8 mouse cellular contexts compared by ENCODE assay signal in genomic region chr19:6304787-6305516, GRCm38 (mm10). TPM values are rescaled to one million over a fixed set of nuclear protein-coding genes. Genes with fewer than 3 reads are reported as not detected.
DNase-seq lines count a peak whose midpoint lies in the region; ATAC-seq and TF ChIP-seq lines count a peak whose summit lies in the region.

No protein-coding gene starts in this region.

- no peaks in the 10 kb centered on the region for H3K27me3 ChIP-seq in kidney, adult 2 months (replicated peaks; ENCODE audit: control insufficient read depth, insufficient read depth, low read length)
- H3K27me3 ChIP-seq in limb, embryonic 10.5 days (ENCODE audit: low read depth, poor library complexity, severe bottlenecking) = no peaks in the 10 kb centered on the region; the same call in 1 of the 2 replicates
- no peaks in the 10 kb centered on the region for H3K27me3 ChIP-seq in splenic B cell, adult 2 months (ENCODE audit: control insufficient read depth, insufficient read depth, low read length, poor library complexity, severe bottlenecking)

- H3K4me3 ChIP-seq in kidney, adult 2 months (ENCODE audit: insufficient read depth, low read depth, low read length) = no peak overlapping the region
- H3K4me3 ChIP-seq in limb, embryonic 10.5 days = no peak overlapping the region

- DNase-seq in 416B (ENCODE audit: low read depth) = peak; percentile 89
- peak; percentile 95 for DNase-seq in adrenal gland, adult 18-20 months (ENCODE audit: low spot score in 2 of 2)
- peak; percentile 95 for DNase-seq in embryo, embryonic 10.5 days (ENCODE audit: low spot score)
- DNase-seq in gastrocnemius, postnatal 25 days = peak; percentile 85
- peak; percentile 94 for DNase-seq in kidney, adult 2 months
- peak; percentile 92 for DNase-seq in limb, embryonic 10.5 days (ENCODE audit: low spot score)
- peak; percentile 94 for DNase-seq in splenic B cell, adult 2 months (ENCODE audit: low read depth, low spot score)

- no peak for TF ChIP-seq POLR2A in kidney, adult 2 months (IDR thresholded peaks at IDR 0.05; ENCODE audit: low read depth, low read length)

- 11% methylated on average over 5 of the region's 5 CpGs for WGBS in kidney, adult 2 months
- 28% methylated on average over 5 of the region's 5 CpGs for WGBS in limb, embryonic 10.5 days

- peak; percentile 97 for TF ChIP-seq CTCF in kidney, adult 2 months (conservative IDR thresholded peaks at IDR 0.05; ENCODE audit: insufficient read depth, insufficient read length, low read depth, low read length)

- H3K4me1 ChIP-seq in kidney, adult 2 months (ENCODE audit: control insufficient read depth, insufficient read depth, low read length) = peaks cover 18% of the 10 kb centered on the region
- H3K4me1 ChIP-seq in limb, embryonic 10.5 days = peaks cover 31% of the 10 kb centered on the region

- H3K27ac ChIP-seq in kidney, adult 2 months (ENCODE audit: insufficient read depth, low read depth, low read length) = peak overlapping the region; percentile 58; the same call in 1 of the 2 replicates
- H3K27ac ChIP-seq in limb, embryonic 10.5 days = peak overlapping the region; percentile 51; the same call in 1 of the 2 replicates

- H3K36me3 ChIP-seq in kidney, adult 2 months (ENCODE audit: control insufficient read depth, insufficient read depth, low read length) = no peaks in the 10 kb centered on the region
- peaks cover 15% of the 10 kb centered on the region for H3K36me3 ChIP-seq in limb, embryonic 10.5 days
- no peaks in the 10 kb centered on the region; the same call in 1 of the 2 replicates for H3K36me3 ChIP-seq in splenic B cell, adult 2 months (ENCODE audit: control insufficient read depth, insufficient read depth, low read length, poor library complexity, severe bottlenecking)

- peak; percentile 72 for ATAC-seq in monocyte, adult 5-6 weeks (replicated peaks; ENCODE audit: insufficient number of reproducible peaks, low FRiP score, low TSS enrichment, poor library complexity, severe bottlenecking)

- H3K9me3 ChIP-seq in limb, embryonic 10.5 days (replicated peaks) = no peaks in the 10 kb centered on the region

RNA-seq across cellular contexts. Expression of gene Cdc42bpg, which starts 1.3 kb away (rescaled TPM):
- total RNA-seq in adrenal gland, adult 18-20 months (2021) = 10 to 100 TPM; 15.1 to 19.3 TPM
- 1 to 10 TPM; 4.0 to 5.1 TPM for total RNA-seq in gastrocnemius, postnatal 25 days (2021)
- 26.6 and 31.1 TPM in 2 replicates for polyA plus RNA-seq in kidney, adult 2 months (2012; rRNA removed)
- polyA plus RNA-seq in limb, embryonic 10.5 days (2016; fragmentation: Nextera tagmentation; extraction: Ambion mirVana) = 0.15 and 0.38 TPM in 2 replicates
- 1.9 to 4.3 TPM (median 2.2 TPM) in 3 replicates for total RNA-seq in monocyte, adult 5-6 weeks (2017)

RNA-seq across cellular contexts. Expression of gene Ehd1, which starts 28.4 kb away (rescaled TPM):
- total RNA-seq in adrenal gland, adult 18-20 months (2021) = 100 to 1,000 TPM; 112 to 157 TPM
- 10 to 100 TPM; 33.1 to 34.3 TPM for total RNA-seq in gastrocnemius, postnatal 25 days (2021)
- 224 and 317 TPM in 2 replicates for polyA plus RNA-seq in kidney, adult 2 months (2012; rRNA removed)
- polyA plus RNA-seq in limb, embryonic 10.5 days (2016; fragmentation: Nextera tagmentation; extraction: Ambion mirVana) = 72.5 and 74.9 TPM in 2 replicates
- 40.8 to 62.5 TPM (median 59.6 TPM) in 3 replicates for total RNA-seq in monocyte, adult 5-6 weeks (2017)

RNA-seq across cellular contexts. Expression of gene Men1, which starts 29.8 kb away (rescaled TPM):
- total RNA-seq in adrenal gland, adult 18-20 months (2021) = 10 to 100 TPM; 48.2 to 54.2 TPM
- total RNA-seq in gastrocnemius, postnatal 25 days (2021) = 1 to 10 TPM; 5.0 to 7.0 TPM
- 49.5 and 63.2 TPM in 2 replicates for polyA plus RNA-seq in kidney, adult 2 months (2012; rRNA removed)
- polyA plus RNA-seq in limb, embryonic 10.5 days (2016; fragmentation: Nextera tagmentation; extraction: Ambion mirVana) = 118 and 120 TPM in 2 replicates
- total RNA-seq in monocyte, adult 5-6 weeks (2017) = 14.1 to 22.5 TPM (median 17.8 TPM) in 3 replicates

RNA-seq across cellular contexts. Expression of gene Map4k2, which starts 36.0 kb away (rescaled TPM):
- total RNA-seq in adrenal gland, adult 18-20 months (2021) = 10 to 100 TPM; 31.1 to 40.1 TPM
- total RNA-seq in gastrocnemius, postnatal 25 days (2021) = 10 to 100 TPM in 1 of 2 experiments, 1 to 10 TPM in 1; 9.2 to 14.6 TPM
- 92.3 and 145 TPM in 2 replicates for polyA plus RNA-seq in kidney, adult 2 months (2012; rRNA removed)
- 10.4 and 15.2 TPM in 2 replicates for polyA plus RNA-seq in limb, embryonic 10.5 days (2016; fragmentation: Nextera tagmentation; extraction: Ambion mirVana)
- 119 to 200 TPM (median 169 TPM) in 3 replicates for total RNA-seq in monocyte, adult 5-6 weeks (2017)

RNA-seq across cellular contexts. Expression of gene Sf1, which starts 58.5 kb away (rescaled TPM):
- 100 to 1,000 TPM; 233 to 277 TPM for total RNA-seq in adrenal gland, adult 18-20 months (2021)
- total RNA-seq in gastrocnemius, postnatal 25 days (2021) = 10 to 100 TPM; 65.5 to 75.2 TPM
- 71.3 and 76.3 TPM in 2 replicates for polyA plus RNA-seq in kidney, adult 2 months (2012; rRNA removed)
- polyA plus RNA-seq in limb, embryonic 10.5 days (2016; fragmentation: Nextera tagmentation; extraction: Ambion mirVana) = 193 and 206 TPM in 2 replicates
- total RNA-seq in monocyte, adult 5-6 weeks (2017) = 222 to 393 TPM (median 317 TPM) in 3 replicates
